Mouse (Mus musculus) liver, embryonic 14.5 days (tissue): Measurements from ENCODE around the gene Rps11. TPM values are rescaled to one million over a fixed set of nuclear protein-coding genes. Genes with fewer than 3 reads are reported as not detected.

ENCODE experiments used
- ATAC-seq: fragments of 200-750 bp; cut with Nextera tagmentation; 2 replicates; pipeline ENCODE4 v1.8.0; 2017; ENCODE audit warnings: moderate number of reproducible peaks, mild to moderate bottlenecking, moderate library complexity; ENCODE audit not compliant: insufficient read depth
- DNase-seq, 3 experiments: peaks; one replicate each; pipeline ENCODE4 v3.0.0-alpha.2; 2012 to 2013; ENCODE audit warnings: low read depth in 3 of 3, low spot score in 3 of 3
- H3K27ac ChIP-seq: fragments of 300-500 bp; sonication (generic); 2 replicates; pipeline ENCODE4 v1.5.1; 2014; ENCODE audit warnings: moderate library complexity, mild to moderate bottlenecking, control low read depth, inconsistent platforms
- H3K27me3 ChIP-seq: fragments of 300-500 bp; sonication (generic); 2 replicates; pipeline ENCODE4 v1.6.1; 2014; ENCODE audit warnings: mild to moderate bottlenecking, low read length, moderate library complexity; ENCODE audit not compliant: control insufficient read depth, insufficient read depth
- H3K36me3 ChIP-seq: fragments of 300-500 bp; sonication (generic); replicated peaks from 2 replicates; pipeline ENCODE4 v1.6.1; 2014; ENCODE audit warnings: low read depth; ENCODE audit not compliant: control insufficient read depth, insufficient read depth
- H3K4me1 ChIP-seq, 2 experiments: fragments of 200-500 bp in 1 of 2; fragments of 300-500 bp in 1 of 2; sonication (generic) in 1 of 2; replicated peaks; 2 replicates each; pipeline ENCODE4 v1.6.1; 2012 to 2014; ENCODE audit warnings: antibody characterized with exemption in 1 of 2, inconsistent platforms in 1 of 2, low read length in 1 of 2; ENCODE audit not compliant: control insufficient read depth in 2 of 2, insufficient read depth in 2 of 2
- H3K4me2 ChIP-seq: fragments of 300-500 bp; sonication (generic); 2 replicates; pipeline ENCODE4 v1.6.1; 2014; ENCODE audit warnings: low read depth, mild to moderate bottlenecking, control low read depth, moderate library complexity
- H3K4me3 ChIP-seq, 2 experiments: fragments of 200-500 bp in 1 of 2; fragments of 300-500 bp in 1 of 2; sonication (generic) in 1 of 2; 2 replicates each; pipeline ENCODE4 v1.5.1; 2012 to 2014; ENCODE audit warnings: low read depth in 2 of 2, low read length in 2 of 2, mild to moderate bottlenecking in 2 of 2, control low read depth in 1 of 2, inconsistent platforms in 1 of 2, moderate library complexity in 1 of 2; ENCODE audit not compliant: insufficient read depth in 1 of 2
- H3K9ac ChIP-seq: fragments of 300-500 bp; sonication (generic); replicated peaks from 2 replicates; pipeline ENCODE4 v1.6.1; 2014; ENCODE audit warnings: mild to moderate bottlenecking, control low read depth, moderate library complexity
- H3K9me3 ChIP-seq: fragments of 300-500 bp; sonication (generic); 2 replicates; pipeline ENCODE4 v1.6.1; 2016; ENCODE audit warnings: low read length, mixed read lengths; ENCODE audit not compliant: control insufficient read depth
- CTCF ChIP-seq: IDR thresholded peaks from 2 replicates; pipeline ENCODE4 v1.5.1; 2016; ENCODE audit warnings: antibody characterized with exemption, low read depth, control low read depth
- EP300 ChIP-seq: IDR thresholded peaks from 2 replicates; pipeline ENCODE4 v1.6.1; 2016; ENCODE audit warnings: antibody characterized with exemption, low read depth
- WGBS: fragments of 180-500 bp; shearing (Covaris S2); extraction: QIAGEN DNeasy Blood & Tissue Kit; methylation state at CpG from one replicate; pipeline ENCODE4 v1.1.7; 2014; ENCODE audit not compliant: insufficient replicate concordance; 5-methylcytosine and 5-hydroxymethylcytosine counted together
- polyA plus RNA-seq, 2 experiments: library from polyadenylated mRNA; depleted of rRNA in 1 of 2; stranded (reverse) in 1 of 2; unstranded in 1 of 2; fragments of >200 nt; fragmentation: Nextera tagmentation in 1 of 2; extraction: Ambion mirVana in 1 of 2; gene quantifications; 2 replicates each; pipeline versions ENCODE4 v1.2.1 to v1.2.3; 2012 to 2014

The Rps11 gene
- polyA plus RNA-seq, 2 experiments: 366 to 989 TPM

GRCm38 (mm10) chr7:45162996-45163615 lies 38.9 kb upstream of the Rps11 start:
- peaks cover 58% of the 10 kb centered on the region for H3K27me3 ChIP-seq
- ATAC-seq (no peak), DNase-seq (no peak)
- WGBS: 56% methylated on average over 9 of the region's 9 CpGs
- no peaks in the 10 kb centered on the region for H3K9me3 ChIP-seq
- H3K4me3 ChIP-seq: no peak overlapping the region
- H3K27ac ChIP-seq: no peak overlapping the region
- peaks cover 2 to 3% of the 10 kb centered on the region in 2 experiments; a peak in 1 of 4 replicates for H3K4me1 ChIP-seq
- H3K4me2 ChIP-seq: no peak overlapping the region
- no peak overlapping the region for H3K9ac ChIP-seq
- no peaks in the 10 kb centered on the region for H3K36me3 ChIP-seq
- TF ChIP-seq EP300: no peak
- TF ChIP-seq CTCF: no peak

GRCm38 (mm10) chr7:45162551-45162950 lies 38.3 kb upstream of the Rps11 start:
- Histone ChIP-seq H3K27me3 (peaks cover 53% of the 10 kb centered on the region), H3K36me3 (no peaks in the 10 kb centered on the region), H3K4me2 (peak overlapping the region; percentile 67), H3K9ac (no peak overlapping the region), H3K27ac (no peak overlapping the region), H3K9me3 (no peaks in the 10 kb centered on the region), H3K4me1 (peaks cover 2 to 3% of the 10 kb centered on the region in 2 experiments; a peak in 1 of 4 replicates), H3K4me3 (no peak overlapping the region)
- WGBS: 22% methylated on average over 6 of the region's 6 CpGs
- DNase-seq (no peak), ATAC-seq (no peak)
- no peak for TF ChIP-seq CTCF
- TF ChIP-seq EP300: no peak

GRCm38 (mm10) chr7:45161612-45162473 lies 37.6 kb upstream of the Rps11 start:
- TF ChIP-seq EP300: no peak
- TF ChIP-seq CTCF: peak; percentile 93
- peak in 2 of 3 experiments; percentile 52 to 59 for DNase-seq
- Histone ChIP-seq H3K4me3 (peak overlapping the region; percentile 39), H3K4me2 (peak overlapping the region; percentile 67), H3K27me3 (peaks cover 46% of the 10 kb centered on the region), H3K4me1 (peaks cover 2 to 3% of the 10 kb centered on the region in 2 experiments; a peak in 1 of 4 replicates), H3K27ac (no peak overlapping the region), H3K9me3 (no peaks in the 10 kb centered on the region), H3K9ac (no peak overlapping the region), H3K36me3 (no peaks in the 10 kb centered on the region)
- ATAC-seq: peak; percentile 79
- 4% methylated on average over 35 of the region's 35 CpGs for WGBS

- WGBS: 71% methylated on average over 3 of the region's 3 CpGs
- no peak for ATAC-seq
- DNase-seq: no peak
- Histone ChIP-seq H3K9ac (no peak overlapping the region), H3K27ac (no peak overlapping the region), H3K4me1 (peaks cover 2 to 3% of the 10 kb centered on the region in 2 experiments; a peak in 1 of 4 replicates), H3K9me3 (no peaks in the 10 kb centered on the region), H3K4me2 (no peak overlapping the region), H3K27me3 (peaks cover 36% of the 10 kb centered on the region), H3K4me3 (no peak overlapping the region), H3K36me3 (no peaks in the 10 kb centered on the region)
- TF ChIP-seq CTCF (no peak), EP300 (no peak)
Observed at GRCm38 (mm10) chr7:45160866-45161265, 36.6 kb upstream of the Rps11 start.

GRCm38 (mm10) chr7:45160316-45160800 lies 36.1 kb upstream of the Rps11 start:
- WGBS: 70% methylated on average over 6 of the region's 6 CpGs
- no peak for ATAC-seq
- Histone ChIP-seq H3K9ac (no peak overlapping the region), H3K27me3 (peaks cover 31% of the 10 kb centered on the region), H3K9me3 (no peaks in the 10 kb centered on the region), H3K27ac (no peak overlapping the region), H3K4me3 (no peak overlapping the region), H3K4me1 (peaks cover 2 to 3% of the 10 kb centered on the region in 2 experiments; a peak in 1 of 4 replicates), H3K36me3 (no peaks in the 10 kb centered on the region), H3K4me2 (no peak overlapping the region)
- no peak for DNase-seq
- TF ChIP-seq EP300 (no peak), CTCF (no peak)
